Mouse (Mus musculus) midbrain, embryonic 14.5 days (tissue): ENCODE data around the gene Ly6g6e. TPM values are rescaled to one million over a fixed set of nuclear protein-coding genes. Genes with fewer than 3 reads are reported as not detected.
A peak's percentile ranks its signal among the peaks of the same experiment; 100 is the strongest.

Source experiments
- ATAC-seq: fragments of 200-750 bp; cut with Nextera tagmentation; 2 replicates; pipeline ENCODE4 v1.8.0; 2017; ENCODE audit warnings: moderate number of reproducible peaks, moderate library complexity; ENCODE audit not compliant: low FRiP score, low TSS enrichment
- DNase-seq: peaks from one replicate; pipeline ENCODE4 v3.0.0-alpha.2; 2015
- H3K27ac ChIP-seq: fragments of 300-500 bp; sonication (generic); replicated peaks from 2 replicates; pipeline ENCODE4 v1.5.1; 2014; ENCODE audit warnings: mild to moderate bottlenecking, low read depth, low read length, moderate library complexity
- H3K27me3 ChIP-seq: fragments of 300-500 bp; sonication (generic); 2 replicates; pipeline ENCODE4 v1.6.1; 2014; ENCODE audit warnings: low read length, control low read depth, mixed read lengths; ENCODE audit not compliant: control insufficient read depth, insufficient read depth
- H3K36me3 ChIP-seq: fragments of 300-500 bp; sonication (generic); 2 replicates; pipeline ENCODE4 v1.6.1; 2014; ENCODE audit warnings: low read length, control low read depth; ENCODE audit not compliant: control insufficient read depth, insufficient read depth
- H3K4me1 ChIP-seq: fragments of 300-500 bp; sonication (generic); 2 replicates; pipeline ENCODE4 v1.6.1; 2014; ENCODE audit warnings: mild to moderate bottlenecking, antibody characterized with exemption, low read length, control low read depth; ENCODE audit not compliant: control insufficient read depth, insufficient read depth
- H3K4me2 ChIP-seq: fragments of 300-500 bp; sonication (generic); 2 replicates; pipeline ENCODE4 v1.6.1; 2014; ENCODE audit warnings: mild to moderate bottlenecking, low read length, moderate library complexity
- H3K4me3 ChIP-seq: fragments of 300-500 bp; sonication (generic); replicated peaks from 2 replicates; pipeline ENCODE4 v1.5.1; 2014; ENCODE audit warnings: low read depth, low read length
- H3K9ac ChIP-seq: fragments of 300-500 bp; sonication (generic); replicated peaks from 2 replicates; pipeline ENCODE4 v1.6.1; 2014; ENCODE audit warnings: mild to moderate bottlenecking, low read length, moderate library complexity
- H3K9me3 ChIP-seq: fragments of 300-500 bp; sonication (generic); 2 replicates; pipeline ENCODE4 v1.6.1; 2016; ENCODE audit warnings: low read length, control low read depth, mixed read lengths; ENCODE audit not compliant: control insufficient read depth
- WGBS: fragments of 180-500 bp; shearing (Covaris S2); extraction: QIAGEN DNeasy Blood & Tissue Kit; methylation state at CpG from one replicate; pipeline ENCODE4 v1.1.7; 2014; 5-methylcytosine and 5-hydroxymethylcytosine counted together
- polyA plus RNA-seq: library from polyadenylated mRNA; unstranded; fragments of >200 nt; fragmentation: Nextera tagmentation; extraction: Ambion mirVana; gene quantifications from 2 replicates; pipeline ENCODE4 v1.2.1, GENCODE M21; 2014

The Ly6g6e gene
- polyA plus RNA-seq, 1 experiment from 2014 or later: not detected

DNA sequence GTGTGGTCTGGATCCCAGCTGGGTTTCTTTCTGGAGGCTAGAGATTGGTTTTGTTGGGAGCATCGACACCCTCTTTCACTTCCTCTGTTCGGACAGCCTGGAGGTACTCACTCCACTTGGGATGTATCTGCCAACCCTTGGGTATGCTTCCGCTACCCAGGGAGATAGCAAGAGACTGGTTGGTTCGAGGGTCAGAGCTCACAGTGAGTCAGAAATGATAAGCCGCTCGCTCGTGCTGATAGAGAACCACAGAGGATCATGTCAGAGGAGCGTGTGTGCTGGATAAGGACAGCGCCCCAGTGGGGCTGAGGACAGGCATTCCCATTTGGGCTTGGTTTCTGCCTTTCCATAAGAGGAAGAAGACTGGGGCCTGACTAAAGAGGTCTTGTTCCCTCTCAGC, 3.1 kb downstream of the Ly6g6e start:
- WGBS: 68% methylated on average over 9 of the region's 9 CpGs
- no peak overlapping the region for H3K9ac ChIP-seq
- ATAC-seq: no peak

DNA sequence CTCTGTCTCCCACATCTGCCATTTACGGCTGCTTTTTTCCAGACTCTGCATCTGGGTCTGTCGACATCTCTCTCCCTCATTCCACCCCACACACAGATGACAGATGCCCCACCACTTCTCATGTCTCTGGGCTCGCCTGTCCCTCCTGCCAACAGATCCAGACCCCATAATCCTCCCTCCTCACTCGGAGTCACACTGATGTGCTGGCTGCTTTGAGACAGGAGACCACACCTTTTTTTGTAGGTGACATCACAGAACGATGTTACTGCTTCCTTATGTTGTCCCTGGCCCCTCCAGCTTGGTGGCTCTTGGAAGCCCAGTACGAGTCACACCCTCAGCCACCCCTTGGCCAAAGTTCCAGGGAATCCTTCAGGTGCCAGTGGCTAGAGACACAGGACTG, 3.5 kb downstream of the Ly6g6e start:
- H3K27me3 ChIP-seq: no peaks in the 10 kb centered on the region
- no peak overlapping the region for H3K4me3 ChIP-seq
- H3K9ac ChIP-seq: no peak overlapping the region
- DNase-seq: no peak
- no peaks in the 10 kb centered on the region for H3K36me3 ChIP-seq
- H3K9me3 ChIP-seq: no peaks in the 10 kb centered on the region
- 57% methylated on average over 6 of the region's 6 CpGs for WGBS
- no peak overlapping the region for H3K27ac ChIP-seq
- no peak overlapping the region for H3K4me2 ChIP-seq
- ATAC-seq: no peak
- H3K4me1 ChIP-seq: no peaks in the 10 kb centered on the region

More for the DNA sequence above, 3.1 kb downstream of the Ly6g6e start:
- DNase-seq: no peak
- no peak overlapping the region for H3K4me2 ChIP-seq
- H3K4me1 ChIP-seq: no peaks in the 10 kb centered on the region
- H3K36me3 ChIP-seq: no peaks in the 10 kb centered on the region
- no peaks in the 10 kb centered on the region for H3K9me3 ChIP-seq
- no peak overlapping the region for H3K27ac ChIP-seq
- no peak overlapping the region for H3K4me3 ChIP-seq
- H3K27me3 ChIP-seq: no peaks in the 10 kb centered on the region

DNA sequence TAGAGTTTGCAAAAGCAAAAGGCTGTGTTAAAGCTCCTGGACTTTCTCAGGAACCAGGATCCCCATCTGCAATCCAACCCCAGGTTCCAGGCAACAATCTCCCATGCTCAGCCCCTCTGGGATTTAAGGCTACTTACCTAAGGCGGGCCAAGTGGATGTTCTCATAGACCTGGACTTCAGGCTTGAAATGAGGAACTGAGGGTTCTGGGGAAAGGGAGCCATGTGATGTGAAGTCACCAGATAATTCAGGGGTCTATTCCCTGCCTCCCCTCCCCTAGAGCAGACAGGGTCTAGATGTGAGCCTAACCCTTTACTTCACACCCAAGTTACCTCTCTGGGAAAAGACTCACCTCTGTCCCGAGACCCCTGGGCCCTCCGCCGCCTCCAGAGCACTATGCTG, 4.0 kb downstream of the Ly6g6e start:
- Histone ChIP-seq H3K27ac (no peak overlapping the region), H3K9ac (no peak overlapping the region), H3K27me3 (no peaks in the 10 kb centered on the region), H3K4me2 (no peak overlapping the region), H3K9me3 (no peaks in the 10 kb centered on the region), H3K4me3 (no peak overlapping the region), H3K4me1 (no peaks in the 10 kb centered on the region), H3K36me3 (no peaks in the 10 kb centered on the region)
- ATAC-seq (no peak), DNase-seq (no peak)
- WGBS: 81% methylated on average over 4 of the region's 4 CpGs

DNA sequence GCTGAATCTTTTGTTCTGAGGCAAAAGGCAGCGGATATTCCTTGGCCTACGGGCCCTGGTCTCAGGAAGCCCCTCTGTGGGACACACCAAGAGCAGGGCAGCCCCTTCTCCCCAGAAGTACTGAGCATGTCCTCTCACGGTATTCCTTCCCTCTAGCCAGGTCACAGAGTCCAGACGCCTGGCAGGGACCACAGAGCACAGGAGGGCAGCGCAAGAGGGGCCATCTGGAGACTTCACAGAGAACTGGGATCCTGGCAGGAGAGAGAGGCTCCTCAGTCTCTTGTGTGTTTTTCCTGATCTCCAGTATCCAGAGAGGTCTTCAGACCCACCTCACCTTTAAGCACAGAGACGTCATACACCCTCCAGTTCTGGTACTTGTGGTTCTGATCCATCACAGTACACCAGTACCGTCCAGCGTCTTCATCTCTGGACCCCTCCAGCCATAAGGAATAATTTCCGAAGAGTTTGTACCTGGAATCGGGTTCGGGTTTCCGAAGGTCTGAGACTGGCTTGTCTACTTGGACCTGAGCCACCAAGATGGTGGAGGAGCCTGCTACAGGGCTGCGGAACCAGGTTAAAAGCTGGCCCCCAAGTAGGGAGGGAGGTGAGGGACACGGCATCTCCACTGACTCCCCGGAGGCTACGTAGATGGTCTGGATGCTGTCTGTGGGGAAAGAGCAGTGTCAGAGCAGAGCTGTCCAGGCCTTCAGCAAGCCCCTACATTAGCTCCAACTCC, 6.3 kb downstream of the Ly6g6e start:
- 89% methylated on average over 16 of the region's 16 CpGs for WGBS
- no peak for ATAC-seq
- no peak overlapping the region for H3K4me3 ChIP-seq

DNA sequence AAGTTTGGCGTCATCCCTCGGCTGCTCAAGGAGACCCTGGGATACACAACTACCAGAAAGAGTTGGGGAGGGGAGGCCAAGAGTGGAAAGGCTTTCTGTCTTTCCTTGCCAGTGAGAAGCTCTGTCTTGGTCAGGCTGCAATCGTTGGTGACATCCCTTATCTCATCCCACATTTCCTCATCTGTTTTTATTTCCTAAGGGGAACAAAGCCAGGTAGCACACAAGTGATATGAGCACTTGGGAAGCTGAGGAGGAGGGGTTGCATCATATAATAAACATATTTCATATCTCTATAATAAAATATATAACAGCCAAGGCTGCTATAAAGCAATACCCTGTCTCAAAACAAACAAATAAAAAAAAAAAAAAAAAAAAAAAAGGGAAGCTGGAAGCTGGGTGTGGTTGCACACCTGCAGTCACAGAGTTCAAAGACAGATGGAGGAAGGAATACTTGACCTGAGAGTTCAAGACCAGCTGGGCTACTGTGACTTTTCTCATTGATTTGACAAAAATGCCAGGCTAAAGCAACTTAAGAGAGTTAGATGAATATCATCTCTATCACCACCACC, 7.3 kb downstream of the Ly6g6e start:
- H3K36me3 ChIP-seq: no peaks in the 10 kb centered on the region
- no peaks in the 10 kb centered on the region for H3K9me3 ChIP-seq
- no peak for ATAC-seq
- 82% methylated on average over 3 of the region's 3 CpGs for WGBS
- H3K9ac ChIP-seq: no peak overlapping the region
- H3K27me3 ChIP-seq: no peaks in the 10 kb centered on the region
- DNase-seq: no peak
- H3K4me3 ChIP-seq: no peak overlapping the region
- no peak overlapping the region for H3K4me2 ChIP-seq
- no peak overlapping the region for H3K27ac ChIP-seq
- H3K4me1 ChIP-seq: no peaks in the 10 kb centered on the region

More for the DNA sequence above, 6.3 kb downstream of the Ly6g6e start:
- no peak for DNase-seq
- no peaks in the 10 kb centered on the region for H3K36me3 ChIP-seq
- no peak overlapping the region for H3K4me2 ChIP-seq
- no peaks in the 10 kb centered on the region for H3K27me3 ChIP-seq
- H3K9me3 ChIP-seq: no peaks in the 10 kb centered on the region
- H3K9ac ChIP-seq: no peak overlapping the region
- H3K4me1 ChIP-seq: no peaks in the 10 kb centered on the region
- H3K27ac ChIP-seq: no peak overlapping the region

DNA sequence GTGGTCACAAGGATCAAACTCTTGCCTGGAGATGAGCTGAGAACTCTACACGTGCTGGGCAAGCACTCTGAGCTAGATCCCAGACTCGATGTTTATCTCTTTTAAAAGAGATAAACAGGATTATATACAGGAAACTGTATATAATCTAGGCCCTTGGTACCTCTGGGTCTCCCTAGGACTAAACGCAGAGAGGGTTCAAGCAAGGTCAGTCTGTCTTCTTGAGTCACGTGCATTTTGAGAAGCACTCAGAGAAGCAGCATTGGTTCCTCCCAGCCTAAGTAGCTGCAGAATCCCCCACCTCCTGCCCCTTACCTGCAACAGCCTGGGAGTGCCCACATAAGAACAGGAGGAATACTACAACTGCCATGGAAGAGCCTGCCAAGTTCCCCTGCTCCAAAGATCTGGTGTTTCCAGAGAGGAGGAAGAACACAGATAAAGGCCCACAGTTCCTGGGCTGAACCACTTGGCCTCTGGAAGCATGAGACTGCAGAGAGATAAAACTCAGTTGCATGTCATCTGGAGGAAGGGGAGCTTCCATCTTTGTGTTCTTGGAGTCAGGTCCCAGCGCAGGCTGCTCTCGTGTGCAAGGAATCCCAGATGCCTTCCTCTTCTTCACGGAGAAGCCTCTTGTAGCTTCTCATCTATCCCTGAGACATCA, 8.6 kb downstream of the Ly6g6e start, which contains the start of gene Ly6g6f:
Ly6g6f (minus strand) TSS at position 403 of the 658 bp plus-strand sequence.
- no peaks in the 10 kb centered on the region for H3K36me3 ChIP-seq
- H3K4me3 ChIP-seq: no peak within 1 kb of the TSS
- no peak within 1 kb of the TSS for H3K4me2 ChIP-seq
- no peak within 1 kb of the TSS for H3K27ac ChIP-seq
- ATAC-seq: no peak
- no peaks in the 10 kb centered on the region for H3K27me3 ChIP-seq
- no peak within 1 kb of the TSS for H3K9ac ChIP-seq
- DNase-seq: no peak
- no peaks in the 10 kb centered on the region for H3K9me3 ChIP-seq
- H3K4me1 ChIP-seq: peaks cover 6% of the 10 kb centered on the region
- 85% methylated on average over 7 of the region's 7 CpGs for WGBS

DNA sequence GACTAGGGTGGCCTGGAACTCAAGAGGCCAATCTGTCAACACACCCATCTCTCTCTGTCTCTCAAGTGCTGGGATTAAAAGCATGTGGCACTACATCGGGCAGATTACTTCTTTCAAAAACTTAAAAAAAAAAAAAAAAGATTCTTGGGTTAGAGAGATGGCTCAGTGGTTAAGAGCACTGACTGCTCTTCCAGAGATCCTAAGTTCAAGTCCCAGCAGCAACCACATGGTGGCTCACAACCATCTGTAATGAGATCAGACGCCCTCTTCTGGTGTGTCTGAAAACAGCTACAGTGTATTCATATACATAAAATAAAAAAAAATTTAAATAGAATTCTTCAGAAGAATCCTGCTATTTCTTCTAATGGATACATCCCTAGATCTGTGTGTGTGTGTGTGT, 11.4 kb downstream of the Ly6g6e start:
- DNase-seq: no peak
- 53% methylated on average over 2 of the region's 2 CpGs for WGBS
- no peak for ATAC-seq

DNA sequence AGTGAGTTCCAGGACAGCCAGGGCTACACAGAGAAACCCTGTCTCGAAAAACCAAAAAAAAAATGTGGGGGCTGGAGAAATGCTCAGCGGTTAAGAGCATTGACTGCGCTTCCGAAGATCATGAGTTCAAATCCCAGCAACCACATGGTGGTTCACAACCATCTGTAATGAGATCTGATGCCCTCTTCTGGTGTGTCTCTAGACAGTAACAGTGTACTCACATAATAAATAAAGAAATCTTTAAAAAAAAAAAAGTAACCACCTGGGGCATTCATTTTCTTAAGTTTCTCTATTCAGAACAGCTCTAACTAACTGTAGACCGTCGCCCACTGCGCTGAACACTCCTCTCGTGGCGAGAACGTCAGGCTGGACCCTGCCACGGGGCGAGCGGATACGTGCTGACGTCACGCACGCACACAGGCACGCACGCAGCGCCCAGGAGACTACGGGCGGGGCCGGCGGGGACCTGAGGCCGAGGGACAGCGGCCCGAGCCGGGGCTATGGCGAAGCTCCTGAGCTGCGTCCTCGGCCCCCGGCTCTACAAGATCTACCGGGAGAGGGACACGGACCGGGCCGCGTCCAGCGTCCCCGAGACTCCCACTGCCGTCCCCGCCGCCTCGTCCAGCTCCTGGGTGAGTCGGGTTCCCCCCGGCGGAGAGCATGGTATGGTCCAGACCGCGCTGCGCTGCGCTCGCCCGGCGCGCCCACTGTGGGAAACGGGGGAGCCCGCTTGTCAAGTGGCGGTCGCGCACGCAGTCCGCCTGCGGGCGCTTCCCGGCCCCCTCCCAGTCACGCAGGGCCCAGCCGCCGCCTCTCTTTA, 12.3 kb downstream of the Ly6g6e start, which contains the start of gene Abhd16a:
Abhd16a (plus strand) TSS at position 439 of the 820 bp plus-strand sequence.
- peak within 1 kb of the TSS; percentile 61 for H3K4me3 ChIP-seq
- H3K9ac ChIP-seq: peak within 1 kb of the TSS; percentile 93
- peak within 1 kb of the TSS; percentile 98 for H3K27ac ChIP-seq
- peaks cover 26% of the 10 kb centered on the region for H3K36me3 ChIP-seq
- ATAC-seq (peak; percentile 98), DNase-seq (peak; percentile 97)
- peaks cover 12% of the 10 kb centered on the region for H3K4me1 ChIP-seq
- no peaks in the 10 kb centered on the region for H3K9me3 ChIP-seq
- peak within 1 kb of the TSS; percentile 76 for H3K4me2 ChIP-seq
- WGBS: 3% methylated on average over 66 of the region's 67 CpGs
- no peaks in the 10 kb centered on the region for H3K27me3 ChIP-seq

More for the DNA sequence above, 11.4 kb downstream of the Ly6g6e start:
- H3K36me3 ChIP-seq: peaks cover 17% of the 10 kb centered on the region
- H3K9ac ChIP-seq: no peak overlapping the region
- no peaks in the 10 kb centered on the region for H3K9me3 ChIP-seq
- H3K4me2 ChIP-seq: no peak overlapping the region
- H3K27ac ChIP-seq: no peak overlapping the region
- peaks cover 12% of the 10 kb centered on the region for H3K4me1 ChIP-seq
- no peaks in the 10 kb centered on the region for H3K27me3 ChIP-seq
- no peak overlapping the region for H3K4me3 ChIP-seq
